Mouse (Mus musculus): ENCODE measurements around the gene Castor1. TPM values are rescaled to one million over a fixed set of nuclear protein-coding genes. Genes with fewer than 3 reads are reported as not detected.

Castor1 gene
- polyA plus RNA-seq, 1 experiment from 2014 or later: 6.3 TPM

DNA sequence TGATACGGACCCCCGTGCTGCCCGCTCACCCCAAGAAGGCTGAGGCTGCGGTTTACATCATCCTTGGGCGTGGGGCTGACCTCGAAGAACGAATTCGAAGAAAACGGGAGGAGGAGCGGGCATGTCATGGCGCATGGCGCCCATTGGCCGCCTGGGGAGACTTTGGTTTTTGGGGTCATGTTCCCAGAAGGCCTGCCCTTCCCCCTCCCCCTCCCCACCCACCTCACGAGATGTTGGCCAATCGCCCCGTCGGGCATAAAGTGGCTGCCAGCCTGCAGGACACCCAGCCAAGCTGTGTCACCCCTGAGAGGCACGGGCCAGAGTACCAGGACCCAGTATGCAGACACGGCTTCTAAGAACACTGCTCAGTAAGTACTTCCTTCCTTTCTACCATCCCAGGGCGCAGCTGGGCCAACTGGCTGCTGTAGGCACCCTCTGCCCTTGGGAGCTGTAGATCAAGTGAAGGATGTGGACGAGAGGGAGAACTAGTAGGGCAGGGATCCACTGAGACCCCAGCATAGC is 18.6 kb downstream of the Castor1 start:
- H3K4me2 ChIP-seq: no peak overlapping the region
- WGBS: 85% methylated on average over 21 of the region's 21 CpGs
- no peaks in the 10 kb centered on the region for H3K4me1 ChIP-seq
- no peaks in the 10 kb centered on the region for H3K9me3 ChIP-seq
- H3K27ac ChIP-seq: no peak overlapping the region
- H3K4me3 ChIP-seq: no peak overlapping the region
- H3K9ac ChIP-seq: no peak overlapping the region
- no peak for ATAC-seq (ENCODE audit: borderline replicate concordance, extremely low read depth, low FRiP score, low TSS enrichment)
- H3K27me3 ChIP-seq: no peaks in the 10 kb centered on the region; the same call in 1 of the 2 replicates
- H3K36me3 ChIP-seq: no peaks in the 10 kb centered on the region

DNA sequence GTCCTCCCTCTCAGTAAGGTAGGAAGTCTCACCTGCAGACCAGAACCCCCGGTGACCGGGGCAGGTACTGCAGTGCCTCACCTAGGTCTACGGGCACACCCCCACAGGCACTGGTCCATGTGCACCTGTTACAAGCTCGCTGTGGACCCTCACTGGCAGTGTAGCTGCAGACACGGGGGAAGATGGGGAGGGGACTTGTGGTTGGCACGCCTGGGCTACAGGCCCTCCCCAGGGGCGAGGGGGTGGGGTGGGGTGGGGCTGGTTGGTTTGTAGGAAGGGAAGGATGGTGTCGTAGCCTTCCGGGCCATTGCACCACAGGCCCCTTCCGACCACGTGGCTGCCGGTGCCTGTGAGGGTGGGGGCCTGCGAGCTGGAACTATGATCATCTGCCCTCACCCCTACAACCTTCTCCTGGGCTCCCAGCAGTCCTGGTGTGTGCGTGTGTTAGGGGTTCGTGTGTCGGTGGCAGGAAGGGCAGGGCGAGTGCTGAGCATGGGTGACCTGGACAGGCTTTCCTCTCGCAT is 19.4 kb downstream of the Castor1 start:
- H3K4me2 ChIP-seq: no peak overlapping the region
- no peak overlapping the region for H3K4me3 ChIP-seq
- no peaks in the 10 kb centered on the region for H3K36me3 ChIP-seq
- H3K9ac ChIP-seq: no peak overlapping the region
- 79% methylated on average over 18 of the region's 18 CpGs for WGBS
- no peak for ATAC-seq (ENCODE audit: borderline replicate concordance, extremely low read depth, low FRiP score, low TSS enrichment)
- H3K27me3 ChIP-seq: no peaks in the 10 kb centered on the region; the same call in 1 of the 2 replicates
- H3K4me1 ChIP-seq: no peaks in the 10 kb centered on the region
- H3K27ac ChIP-seq: no peak overlapping the region
- H3K9me3 ChIP-seq: no peaks in the 10 kb centered on the region

DNA sequence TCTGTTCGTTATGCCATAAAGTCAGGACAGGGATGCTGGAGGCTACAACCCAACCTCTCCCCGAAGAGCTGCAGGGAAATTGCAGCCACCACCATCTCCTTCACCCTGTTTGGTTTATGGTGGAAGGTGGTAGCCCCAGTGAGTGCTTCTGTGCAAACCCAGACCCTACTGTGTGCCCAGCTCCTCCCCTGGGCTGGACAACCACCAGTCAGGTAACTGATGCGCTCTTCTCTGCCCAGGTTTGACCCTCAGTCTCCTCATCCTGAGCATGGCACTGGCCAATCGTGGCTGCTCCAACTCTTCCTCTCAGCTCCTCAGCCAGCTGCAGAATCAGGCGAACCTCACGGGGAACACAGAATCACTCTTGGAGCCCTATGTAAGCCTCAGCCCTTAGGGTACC is 20.1 kb downstream of the Castor1 start:
- H3K9me3 ChIP-seq: no peaks in the 10 kb centered on the region
- H3K4me3 ChIP-seq: no peak overlapping the region
- H3K27ac ChIP-seq: no peak overlapping the region
- H3K4me2 ChIP-seq: no peak overlapping the region
- H3K36me3 ChIP-seq: no peaks in the 10 kb centered on the region
- whole genome bisulfite sequencing: 84% methylated on average over 6 of the region's 6 CpGs
- H3K9ac ChIP-seq: no peak overlapping the region
- H3K4me1 ChIP-seq: no peaks in the 10 kb centered on the region
- ATAC-seq (ENCODE audit: borderline replicate concordance, extremely low read depth, low FRiP score, low TSS enrichment): no peak
- no peaks in the 10 kb centered on the region; the same call in 1 of the 2 replicates for H3K27me3 ChIP-seq

DNA sequence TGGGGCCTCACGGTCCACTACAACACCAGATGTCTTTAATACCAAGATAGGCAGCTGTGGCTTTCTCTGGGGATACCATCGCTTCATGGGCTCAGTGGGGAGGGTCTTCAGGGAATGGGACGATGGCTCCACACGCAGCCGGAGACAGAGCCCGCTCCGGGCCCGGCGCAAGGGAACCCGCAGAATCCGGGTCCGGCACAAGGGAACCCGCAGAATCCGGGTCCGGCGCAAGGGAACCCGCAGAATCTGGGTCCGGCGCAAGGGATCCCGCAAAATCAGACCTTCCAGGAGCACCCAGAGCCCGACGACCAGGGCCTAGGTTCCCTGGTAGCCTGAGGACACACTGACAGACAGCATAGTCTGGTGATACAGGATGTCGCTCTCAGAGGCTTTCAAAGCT is 21.7 kb downstream of the Castor1 start:
- no peaks in the 10 kb centered on the region for H3K36me3 ChIP-seq
- no peaks in the 10 kb centered on the region for H3K4me1 ChIP-seq
- no peak overlapping the region for H3K4me2 ChIP-seq
- no peaks in the 10 kb centered on the region for H3K9me3 ChIP-seq
- no peak overlapping the region for H3K27ac ChIP-seq
- WGBS: 90% methylated on average over 23 of the region's 23 CpGs
- H3K9ac ChIP-seq: no peak overlapping the region
- no peak overlapping the region for H3K4me3 ChIP-seq
- no peaks in the 10 kb centered on the region; the same call in 1 of the 2 replicates for H3K27me3 ChIP-seq
- no peak for ATAC-seq (ENCODE audit: borderline replicate concordance, extremely low read depth, low FRiP score, low TSS enrichment)

DNA sequence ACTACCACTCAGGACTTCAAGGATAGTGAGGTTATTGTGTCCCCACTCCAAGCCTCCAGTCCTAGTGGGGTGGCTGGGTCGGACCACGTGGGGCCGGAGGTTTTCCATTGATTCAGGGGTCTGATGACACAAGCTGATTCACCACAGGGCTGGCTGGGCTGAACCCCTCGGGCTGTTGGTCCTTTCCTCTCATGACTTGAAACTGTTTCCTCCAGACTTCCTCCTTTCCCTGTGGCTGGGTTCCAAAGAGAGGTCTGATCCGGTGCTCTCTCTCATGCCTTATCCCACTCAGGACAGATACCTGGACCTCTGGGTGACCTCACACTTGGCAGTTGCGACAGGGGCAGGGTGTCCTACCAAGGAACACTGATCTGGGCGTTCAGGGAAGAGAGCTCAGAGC is 22.1 kb downstream of the Castor1 start:
- H3K4me1 ChIP-seq: no peaks in the 10 kb centered on the region
- no peaks in the 10 kb centered on the region for H3K9me3 ChIP-seq
- no peak overlapping the region for H3K27ac ChIP-seq
- no peak overlapping the region for H3K4me2 ChIP-seq
- H3K4me3 ChIP-seq: no peak overlapping the region
- no peak overlapping the region for H3K9ac ChIP-seq
- H3K36me3 ChIP-seq: no peaks in the 10 kb centered on the region
- no peaks in the 10 kb centered on the region; the same call in 1 of the 2 replicates for H3K27me3 ChIP-seq
- no peak for ATAC-seq (ENCODE audit: borderline replicate concordance, extremely low read depth, low FRiP score, low TSS enrichment)
- WGBS: 59% methylated on average over 7 of the region's 7 CpGs

DNA sequence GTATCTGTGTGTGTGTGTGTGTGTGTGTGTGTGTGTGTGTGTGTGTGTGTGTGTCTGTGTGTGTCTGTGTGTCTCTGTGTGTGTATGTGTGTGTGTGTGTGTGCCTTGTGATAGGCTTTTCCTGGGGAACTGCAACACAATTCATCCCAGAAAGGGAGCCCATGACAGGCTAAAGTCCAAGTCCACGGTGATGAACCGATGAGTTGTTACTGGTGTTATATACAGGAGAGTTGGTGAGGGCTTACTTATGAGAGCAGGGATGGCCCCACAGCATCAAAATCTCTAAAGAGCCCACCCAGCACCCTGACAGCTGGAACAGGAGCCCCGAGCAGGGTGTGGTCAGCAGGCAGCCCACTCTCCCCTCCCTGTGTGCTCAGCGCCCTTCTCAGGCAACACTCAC is 23.2 kb downstream of the Castor1 start:
- H3K27me3 ChIP-seq: no peaks in the 10 kb centered on the region; the same call in 1 of the 2 replicates
- H3K4me1 ChIP-seq: no peaks in the 10 kb centered on the region
- no peaks in the 10 kb centered on the region for H3K36me3 ChIP-seq
- H3K9ac ChIP-seq: no peak overlapping the region
- no peak for ATAC-seq (ENCODE audit: borderline replicate concordance, extremely low read depth, low FRiP score, low TSS enrichment)
- no peak overlapping the region for H3K27ac ChIP-seq
- no peak overlapping the region for H3K4me2 ChIP-seq
- H3K4me3 ChIP-seq: no peak overlapping the region
- 63% methylated on average over 4 of the region's 4 CpGs for WGBS
- H3K9me3 ChIP-seq: no peaks in the 10 kb centered on the region

DNA sequence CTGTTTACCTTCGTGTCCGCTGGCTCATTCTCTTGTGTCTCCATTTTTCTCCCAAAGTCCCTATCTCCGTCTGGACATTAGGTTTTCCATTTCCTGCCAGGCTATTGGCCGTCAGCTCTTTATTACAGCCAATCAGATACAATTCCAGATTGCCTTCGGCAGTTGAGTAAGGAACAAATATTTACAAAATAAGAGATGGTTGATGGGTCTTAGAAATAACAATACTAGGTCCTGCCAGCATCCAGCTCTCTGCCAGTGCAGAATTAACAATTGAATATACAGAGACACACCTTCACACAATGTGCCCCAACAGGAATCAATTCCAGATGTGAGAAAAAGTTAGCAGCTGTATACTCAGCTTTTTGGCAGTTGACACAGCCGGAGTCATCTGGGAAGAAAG is 28.1 kb downstream of the Castor1 start:
- Histone ChIP-seq H3K9me3 (no peaks in the 10 kb centered on the region), H3K36me3 (no peaks in the 10 kb centered on the region), H3K4me1 (no peaks in the 10 kb centered on the region), H3K27ac (no peak overlapping the region), H3K4me3 (no peak overlapping the region), H3K27me3 (no peaks in the 10 kb centered on the region), H3K9ac (no peak overlapping the region), H3K4me2 (no peak overlapping the region)
- WGBS: 47% methylated on average over 6 of the region's 6 CpGs
- no peak for ATAC-seq (ENCODE audit: borderline replicate concordance, extremely low read depth, low FRiP score, low TSS enrichment)

DNA sequence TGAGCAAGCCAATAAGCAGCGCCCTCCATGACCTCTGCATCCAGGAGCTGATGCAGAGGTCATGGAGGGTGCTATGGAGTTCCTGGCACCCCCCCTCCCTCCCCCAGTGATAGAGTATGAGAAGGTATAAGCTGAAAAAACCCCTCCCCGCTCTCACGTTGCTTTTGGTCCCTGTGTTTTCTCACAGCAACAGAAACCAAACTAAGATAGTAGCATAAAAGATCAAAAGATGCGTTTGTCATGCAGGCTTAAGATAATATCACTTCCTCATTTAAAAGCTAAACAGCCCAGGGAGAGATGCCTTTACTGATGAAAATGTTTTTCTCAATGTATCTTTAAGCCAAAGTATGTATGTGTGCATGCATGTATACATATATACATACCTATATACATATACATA is 28.6 kb downstream of the Castor1 start:
- Histone ChIP-seq H3K9me3 (no peaks in the 10 kb centered on the region), H3K4me1 (no peaks in the 10 kb centered on the region), H3K27me3 (no peaks in the 10 kb centered on the region), H3K36me3 (no peaks in the 10 kb centered on the region), H3K4me3 (no peak overlapping the region), H3K9ac (no peak overlapping the region), H3K27ac (no peak overlapping the region), H3K4me2 (no peak overlapping the region)
- 50% methylated on average over 4 of the region's 4 CpGs for WGBS
- no peak for ATAC-seq (ENCODE audit: borderline replicate concordance, extremely low read depth, low FRiP score, low TSS enrichment)

DNA sequence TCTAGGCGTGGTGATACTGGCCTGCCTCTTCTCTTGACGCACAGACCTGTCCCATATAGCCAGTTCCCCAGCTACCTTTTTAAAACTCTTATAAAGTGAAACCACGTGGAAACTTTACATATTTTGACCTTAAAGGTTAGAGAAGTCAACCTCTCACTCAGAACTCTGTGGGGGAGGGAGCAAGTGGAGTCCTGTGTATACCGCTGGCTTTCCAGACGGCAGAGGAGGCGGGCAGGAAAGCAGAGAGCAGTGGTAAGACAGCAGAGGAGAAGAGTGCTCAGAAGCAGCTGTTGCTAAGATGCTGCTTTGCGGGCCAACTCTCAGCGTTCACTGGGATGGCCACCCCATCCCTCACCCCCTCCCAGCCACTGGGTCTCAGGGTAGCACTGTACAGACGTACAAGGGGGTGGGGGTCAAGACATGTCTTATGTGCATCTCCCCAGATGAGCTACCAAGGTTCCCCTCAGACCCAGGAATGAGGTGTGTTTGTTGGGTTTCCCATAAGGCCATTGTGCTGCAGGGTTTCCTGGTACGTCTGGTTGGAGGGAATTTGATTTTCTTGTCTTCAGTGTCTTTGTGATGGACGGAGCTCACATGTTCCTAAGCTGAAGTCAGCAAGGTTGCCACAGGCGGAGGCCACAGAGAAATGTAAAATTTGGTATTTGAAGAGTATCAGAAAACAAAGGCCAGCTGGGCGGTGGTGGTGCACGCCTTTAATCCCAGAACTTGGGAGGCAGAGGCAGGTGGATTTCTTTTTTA is 29.4 kb downstream of the Castor1 start:
- no peak overlapping the region for H3K9ac ChIP-seq
- no peaks in the 10 kb centered on the region for H3K9me3 ChIP-seq
- no peak overlapping the region for H3K4me2 ChIP-seq
- no peak for ATAC-seq (ENCODE audit: borderline replicate concordance, extremely low read depth, low FRiP score, low TSS enrichment)
- H3K36me3 ChIP-seq: no peaks in the 10 kb centered on the region
- H3K4me1 ChIP-seq: no peaks in the 10 kb centered on the region
- no peaks in the 10 kb centered on the region for H3K27me3 ChIP-seq
- no peak overlapping the region for H3K27ac ChIP-seq
- H3K4me3 ChIP-seq: no peak overlapping the region
- WGBS: 63% methylated on average over 14 of the region's 14 CpGs

DNA sequence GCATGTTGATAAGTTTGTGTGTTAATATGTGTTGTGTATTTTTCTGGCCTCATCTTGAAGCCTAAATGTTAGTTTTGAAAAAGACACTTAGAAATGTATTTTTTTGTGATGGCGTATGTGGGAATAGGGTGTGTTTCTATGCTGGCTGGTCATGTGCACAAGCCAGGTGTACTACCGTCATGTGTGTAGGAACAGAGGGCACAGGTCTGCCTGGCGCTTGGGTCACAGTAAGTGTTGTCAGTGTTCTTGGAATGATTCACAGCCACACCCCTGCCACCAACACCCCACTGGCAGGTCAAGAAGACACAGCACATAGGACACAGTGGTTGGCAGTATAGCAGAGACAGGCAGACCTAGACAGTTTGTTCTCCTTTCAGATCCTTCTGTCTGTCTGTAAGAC is 31.1 kb downstream of the Castor1 start:
- H3K4me1 ChIP-seq: no peaks in the 10 kb centered on the region
- H3K27ac ChIP-seq: no peak overlapping the region
- H3K4me2 ChIP-seq: no peak overlapping the region
- WGBS: 93% methylated on average over 3 of the region's 3 CpGs
- H3K9me3 ChIP-seq: no peaks in the 10 kb centered on the region
- H3K27me3 ChIP-seq: no peaks in the 10 kb centered on the region
- H3K9ac ChIP-seq: no peak overlapping the region
- ATAC-seq (ENCODE audit: borderline replicate concordance, extremely low read depth, low FRiP score, low TSS enrichment): no peak
- no peaks in the 10 kb centered on the region for H3K36me3 ChIP-seq
- H3K4me3 ChIP-seq: no peak overlapping the region

DNA sequence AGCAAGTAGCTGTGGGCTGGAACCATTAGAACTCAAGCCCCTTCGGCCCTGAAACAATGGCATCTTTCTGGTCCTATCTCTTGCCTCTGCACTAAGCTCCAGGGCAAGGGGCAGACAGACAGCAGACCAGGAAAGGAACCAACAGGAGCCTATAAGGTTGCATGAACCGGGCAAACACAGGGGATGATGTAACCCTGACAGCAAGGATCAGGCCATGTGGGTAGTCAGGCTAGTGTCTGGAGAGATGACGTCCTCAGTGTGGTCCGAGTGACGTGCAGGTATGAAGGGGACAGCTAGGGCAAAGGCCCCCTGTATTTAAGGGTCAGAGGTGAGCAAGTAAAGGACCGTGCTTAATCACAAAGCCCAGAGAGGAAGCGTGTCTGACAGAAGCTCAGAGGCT is 32.3 kb downstream of the Castor1 start:
- Histone ChIP-seq H3K4me2 (no peak overlapping the region), H3K9me3 (no peaks in the 10 kb centered on the region), H3K9ac (no peak overlapping the region), H3K27me3 (no peaks in the 10 kb centered on the region), H3K4me3 (no peak overlapping the region), H3K36me3 (no peaks in the 10 kb centered on the region), H3K4me1 (no peaks in the 10 kb centered on the region), H3K27ac (no peak overlapping the region)
- WGBS: 68% methylated on average over 7 of the region's 7 CpGs
- no peak for ATAC-seq (ENCODE audit: borderline replicate concordance, extremely low read depth, low FRiP score, low TSS enrichment)

DNA sequence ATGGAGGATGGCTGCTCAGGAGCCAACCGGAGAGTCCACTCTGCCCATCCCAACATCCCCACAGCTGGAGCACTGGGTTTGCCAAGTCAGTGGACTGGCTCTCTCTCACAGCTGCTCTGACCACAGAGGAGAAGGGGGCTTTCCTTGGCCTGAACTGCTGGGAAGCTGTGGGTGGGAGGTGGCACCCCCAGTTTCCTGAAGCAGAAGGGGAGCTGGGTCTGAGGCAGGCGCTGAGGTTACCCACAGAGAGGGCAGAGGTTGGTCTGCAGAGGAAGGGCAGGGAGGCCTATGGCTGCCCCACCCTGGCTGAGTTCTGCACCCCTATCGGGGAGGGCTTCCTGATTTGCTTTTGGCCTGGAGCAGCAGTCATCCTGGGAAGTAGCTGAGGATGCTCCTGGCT is 33.4 kb downstream of the Castor1 start:
- no peak overlapping the region for H3K4me3 ChIP-seq
- no peaks in the 10 kb centered on the region for H3K27me3 ChIP-seq
- H3K4me1 ChIP-seq: no peaks in the 10 kb centered on the region
- no peak for ATAC-seq (ENCODE audit: borderline replicate concordance, extremely low read depth, low FRiP score, low TSS enrichment)
- no peaks in the 10 kb centered on the region for H3K9me3 ChIP-seq
- H3K27ac ChIP-seq: no peak overlapping the region
- H3K36me3 ChIP-seq: no peaks in the 10 kb centered on the region
- WGBS: 62% methylated on average over 3 of the region's 3 CpGs
- H3K9ac ChIP-seq: no peak overlapping the region
- H3K4me2 ChIP-seq: no peak overlapping the region
